Mouse (Mus musculus) hindbrain, postnatal 0 days (tissue): ENCODE measurements around the gene Vmn1r118. TPM values are rescaled to one million over a fixed set of nuclear protein-coding genes. Genes with fewer than 3 reads are reported as not detected.
"Not testable (repeated sequence)": the region's sequence is repeated elsewhere in the genome, so short reads cannot be mapped to it uniquely, and the experiment has no call there.

Experiments used
- ATAC-seq: fragments of 200-750 bp; cut with Nextera tagmentation; 2 replicates; pipeline ENCODE4 v1.8.0; 2017; ENCODE audit warnings: mild to moderate bottlenecking, moderate TSS enrichment, moderate library complexity
- DNase-seq: peaks from one replicate; pipeline ENCODE4 v3.0.0-alpha.2; 2015; ENCODE audit warnings: low spot score
- H3K27ac ChIP-seq: fragments of 300-500 bp; sonication (generic); 2 replicates; pipeline ENCODE4 v1.5.1; 2014; ENCODE audit warnings: mild to moderate bottlenecking
- H3K27me3 ChIP-seq: fragments of 300-500 bp; sonication (generic); 2 replicates; pipeline ENCODE4 v1.6.1; 2014; ENCODE audit warnings: low read length, mixed read lengths; ENCODE audit not compliant: insufficient read depth
- H3K36me3 ChIP-seq: fragments of 300-500 bp; sonication (generic); 2 replicates; pipeline ENCODE4 v1.6.1; 2014; ENCODE audit warnings: low read length, mixed read lengths; ENCODE audit not compliant: insufficient read depth
- H3K4me1 ChIP-seq: fragments of 300-500 bp; sonication (generic); 2 replicates; pipeline ENCODE4 v1.6.1; 2014; ENCODE audit warnings: antibody characterized with exemption, low read length, mixed read lengths; ENCODE audit not compliant: insufficient read depth
- H3K4me2 ChIP-seq: fragments of 300-500 bp; sonication (generic); 2 replicates; pipeline ENCODE4 v1.6.1; 2014; ENCODE audit warnings: low read depth, mild to moderate bottlenecking, low read length, moderate library complexity, mixed read lengths
- H3K4me3 ChIP-seq: fragments of 300-500 bp; sonication (generic); 2 replicates; pipeline ENCODE4 v1.5.1; 2014; ENCODE audit warnings: low read length
- H3K9ac ChIP-seq: fragments of 300-500 bp; sonication (generic); replicated peaks from 2 replicates; pipeline ENCODE4 v1.6.1; 2014; ENCODE audit warnings: mild to moderate bottlenecking, low read length, moderate library complexity, mixed read lengths
- H3K9me3 ChIP-seq: fragments of 300-500 bp; sonication (generic); 2 replicates; pipeline ENCODE4 v1.6.1; 2016; ENCODE audit warnings: low read length, mixed read lengths
- WGBS: fragments of 180-500 bp; shearing (Covaris S2); extraction: QIAGEN DNeasy Blood & Tissue Kit; methylation state at CpG from one replicate; pipeline ENCODE4 v1.1.7; 2014; 5-methylcytosine and 5-hydroxymethylcytosine counted together
- polyA plus RNA-seq: library from polyadenylated mRNA; unstranded; fragments of >200 nt; fragmentation: Nextera tagmentation; extraction: Ambion mirVana; gene quantifications from 2 replicates; pipeline ENCODE4 v1.2.1, GENCODE M21; 2015
- total RNA-seq: library from RNA; depleted of rRNA; stranded (reverse); fragments of >200 nt; gene quantifications from 2 replicates; pipeline ENCODE4 v1.2.3, GENCODE M21; 2014; rRNA removed

Vmn1r118 gene
- total RNA-seq (not detected in 2 replicates), polyA plus RNA-seq (not detected in 2 replicates)

- H3K27ac ChIP-seq, H3K27me3 ChIP-seq, H3K4me3 ChIP-seq, H3K4me2 ChIP-seq, ATAC-seq, H3K9ac ChIP-seq, H3K36me3 ChIP-seq, H3K9me3 ChIP-seq, DNase-seq, H3K4me1 ChIP-seq: not testable (repeated sequence)
- WGBS = no CpG with 5 or more reads among the region's 2 CpGs
Measured at GRCm38 (mm10) chr7:20912247-20912646, at the start of gene Vmn1r118. Gene Vmn1r118 (minus strand): TSS chr7:20912347.

GRCm38 (mm10) chr7:20884021-20884420 lies 28.1 kb downstream of the Vmn1r118 start, which contains the start of gene Vmn1r117:
Gene Vmn1r117 (minus strand): TSS chr7:20884121.
- not testable (repeated sequence) for H3K4me2 ChIP-seq, H3K36me3 ChIP-seq, H3K27ac ChIP-seq, DNase-seq, H3K27me3 ChIP-seq, H3K4me1 ChIP-seq, H3K9ac ChIP-seq, H3K9me3 ChIP-seq, H3K4me3 ChIP-seq, ATAC-seq
- WGBS = no CpG with 5 or more reads among the region's 2 CpGs

GRCm38 (mm10) chr7:20871956-20872355 lies 40.2 kb downstream of the Vmn1r118 start, which contains the start of gene Vmn1r116:
Gene Vmn1r116 (plus strand): TSS chr7:20872256.
- H3K27ac ChIP-seq, H3K4me3 ChIP-seq, H3K4me2 ChIP-seq, H3K4me1 ChIP-seq, H3K27me3 ChIP-seq, H3K36me3 ChIP-seq, ATAC-seq, H3K9me3 ChIP-seq, H3K9ac ChIP-seq, DNase-seq: not testable (repeated sequence)
- WGBS = 49% methylated on average over 3 of the region's 3 CpGs

Other genes starting within 250 kb of the Vmn1r118 start
- not detected in 2 replicates for gene Vmn1r107, start 243.4 kb downstream of the Vmn1r118 start, total RNA-seq
- gene Vmn1r107, start 243.4 kb downstream of the Vmn1r118 start, polyA plus RNA-seq = not detected in 2 replicates
- gene Vmn1r111, start 209.1 kb downstream of the Vmn1r118 start, total RNA-seq = not detected in 2 replicates
- gene Vmn1r111, start 209.1 kb downstream of the Vmn1r118 start, polyA plus RNA-seq = not detected in 2 replicates
- not detected in 2 replicates for gene Gm10668, start 181.7 kb downstream of the Vmn1r118 start, total RNA-seq
- gene Gm10668, start 181.7 kb downstream of the Vmn1r118 start, polyA plus RNA-seq = not detected in 2 replicates
- not detected in 2 replicates for gene Vmn1r112, start 141.2 kb downstream of the Vmn1r118 start, total RNA-seq
- gene Vmn1r112, start 141.2 kb downstream of the Vmn1r118 start, polyA plus RNA-seq = not detected in 2 replicates
- not detected in 2 replicates for gene Vmn1r113, start 125.1 kb downstream of the Vmn1r118 start, total RNA-seq
- not detected in 2 replicates for gene Vmn1r113, start 125.1 kb downstream of the Vmn1r118 start, polyA plus RNA-seq
- gene Vmn1r114, start 100.2 kb downstream of the Vmn1r118 start, total RNA-seq = not detected in 2 replicates
- not detected in 2 replicates for gene Vmn1r114, start 100.2 kb downstream of the Vmn1r118 start, polyA plus RNA-seq
- gene Vmn1r115, start 67.4 kb downstream of the Vmn1r118 start, total RNA-seq = not detected in 2 replicates
- gene Vmn1r115, start 67.4 kb downstream of the Vmn1r118 start, polyA plus RNA-seq = not detected in 2 replicates
- gene Vmn1r116, start 40.1 kb downstream of the Vmn1r118 start, total RNA-seq = not detected in 2 replicates
- gene Vmn1r116, start 40.1 kb downstream of the Vmn1r118 start, polyA plus RNA-seq = not detected in 2 replicates
- not detected in 2 replicates for gene Vmn1r117, start 28.2 kb downstream of the Vmn1r118 start, total RNA-seq
- gene Vmn1r117, start 28.2 kb downstream of the Vmn1r118 start, polyA plus RNA-seq = not detected in 2 replicates
- not detected in 2 replicates for gene Vmn1r119, start 100.1 kb upstream of the Vmn1r118 start, total RNA-seq
- not detected in 2 replicates for gene Vmn1r119, start 100.1 kb upstream of the Vmn1r118 start, polyA plus RNA-seq
- gene Vmn1r120, start 141.4 kb upstream of the Vmn1r118 start, total RNA-seq = not detected in 2 replicates
- gene Vmn1r120, start 141.4 kb upstream of the Vmn1r118 start, polyA plus RNA-seq = not detected in 2 replicates
- gene Vmn1r121, start 186.2 kb upstream of the Vmn1r118 start, total RNA-seq = not detected in 2 replicates
- gene Vmn1r121, start 186.2 kb upstream of the Vmn1r118 start, polyA plus RNA-seq = not detected in 2 replicates
- gene Vmn1r122, start 221.8 kb upstream of the Vmn1r118 start, total RNA-seq = not detected in 2 replicates
- gene Vmn1r122, start 221.8 kb upstream of the Vmn1r118 start, polyA plus RNA-seq = not detected in 2 replicates
- not detected in 2 replicates for gene Vmn1r123, start 249.8 kb upstream of the Vmn1r118 start, total RNA-seq
- not detected in 2 replicates for gene Vmn1r123, start 249.8 kb upstream of the Vmn1r118 start, polyA plus RNA-seq